ENCODE assay signal across 9 mouse cellular contexts in genomic region chr4:155018601-155019335, GRCm38 (mm10). TPM values are rescaled to one million over a fixed set of nuclear protein-coding genes. Genes with fewer than 3 reads are reported as not detected.
DNase-seq lines count a peak whose midpoint lies in the region; ATAC-seq lines count a peak whose summit lies in the region.
"Had no signal": no experiment of that assay in that cellular context is flagged by ENCODE, and none has a peak within 500 bp of the region (broad histone marks: within the 10 kb centered on the region; RNA-seq: fewer than 3 reads in every experiment).

No protein-coding gene starts in this region.

- 8% methylated on average over 15 of the region's 15 CpGs for WGBS in hindbrain, embryonic 15.5 days
- 8% methylated on average over 15 of the region's 15 CpGs for WGBS in stomach, embryonic 16.5 days

- ATAC-seq in hindbrain, embryonic 15.5 days (ENCODE audit: low FRiP score, low read depth), result 0 out of 2 replicates have a peak, but pooled peaks have one; percentile 36
- ATAC-seq in stomach, embryonic 16.5 days (ENCODE audit: insufficient read depth, low FRiP score), result peak; percentile 9; the same call in 1 of the 2 replicates

- H3K9ac ChIP-seq in hindbrain, embryonic 15.5 days, result no peak overlapping the region
- no peak overlapping the region for H3K9ac ChIP-seq in stomach, embryonic 16.5 days (ENCODE audit: low read length)

- H3K27ac ChIP-seq in hindbrain, embryonic 15.5 days (replicated peaks), result no peak overlapping the region
- no peak overlapping the region for H3K27ac ChIP-seq in stomach, embryonic 16.5 days (ENCODE audit: low read length)

- DNase-seq in adrenal gland, adult 2 months, result peak; percentile 14
- DNase-seq in adrenal gland, postnatal 4 days (ENCODE audit: low spot score in 2 of 2), result no peak
- peak; percentile 13 for DNase-seq in WW6 (ENCODE audit: low read depth, low spot score)
- peak; percentile 59 for DNase-seq in embryo, embryonic 9.5 days (ENCODE audit: extremely low spot score)
- peak; percentile 55 for DNase-seq in lung, postnatal 14 days
- DNase-seq in urinary bladder, postnatal 10 days (ENCODE audit: low spot score), result no peak

- no peaks in the 10 kb centered on the region for H3K27me3 ChIP-seq in hindbrain, embryonic 15.5 days
- no peaks in the 10 kb centered on the region for H3K27me3 ChIP-seq in stomach, embryonic 16.5 days (ENCODE audit: control insufficient read depth, insufficient read depth, low read length)

- H3K4me2 ChIP-seq in hindbrain, embryonic 15.5 days, result peak overlapping the region; percentile 36
- peak overlapping the region; percentile 26; the same call in 1 of the 2 replicates for H3K4me2 ChIP-seq in stomach, embryonic 16.5 days (ENCODE audit: low read depth, low read length)

- H3K9me3 ChIP-seq in hindbrain, embryonic 15.5 days, result no peaks in the 10 kb centered on the region
- H3K9me3 ChIP-seq in stomach, embryonic 16.5 days (replicated peaks; ENCODE audit: control insufficient read depth, low read length), result no peaks in the 10 kb centered on the region

- H3K4me1 ChIP-seq in hindbrain, embryonic 15.5 days (replicated peaks), result peaks cover 48% of the 10 kb centered on the region
- peaks cover 17% of the 10 kb centered on the region for H3K4me1 ChIP-seq in stomach, embryonic 16.5 days (ENCODE audit: control insufficient read depth, insufficient read depth, low read length)

- H3K4me3 ChIP-seq in hindbrain, embryonic 15.5 days, result peak overlapping the region; percentile 10; the same call in 1 of the 2 replicates
- no peak overlapping the region for H3K4me3 ChIP-seq in stomach, embryonic 16.5 days (replicated peaks; ENCODE audit: low read length)

- no peaks in the 10 kb centered on the region for H3K36me3 ChIP-seq in hindbrain, embryonic 15.5 days
- H3K36me3 ChIP-seq in stomach, embryonic 16.5 days (ENCODE audit: control insufficient read depth, insufficient read depth, low read length), result no peaks in the 10 kb centered on the region

RNA-seq across cellular contexts. Expression of gene Plch2, which starts 37.8 kb away (rescaled TPM):
- under 1 TPM; 0.40 to 0.83 TPM for total RNA-seq in adrenal gland, adult 2 months (2021)
- 4.4 and 4.8 TPM in 2 replicates for polyA plus RNA-seq in adrenal gland, adult 2 months (2012; rRNA removed)
- 1 to 10 TPM; 1.1 to 1.6 TPM for total RNA-seq in adrenal gland, postnatal 4 days (2021)
- 17.9 and 18.2 TPM in 2 replicates for polyA plus RNA-seq in hindbrain, embryonic 15.5 days (2015; fragmentation: Nextera tagmentation; extraction: Ambion mirVana)
- 27.4 and 30.4 TPM in 2 replicates for polyA plus RNA-seq in stomach, embryonic 16.5 days (2015; fragmentation: Nextera tagmentation; extraction: Ambion mirVana)

RNA-seq across cellular contexts. Expression of gene Pex10, which starts 48.0 kb away (rescaled TPM):
- 10 to 100 TPM; 17.9 to 23.9 TPM for total RNA-seq in adrenal gland, adult 2 months (2021)
- 37.4 and 46.2 TPM in 2 replicates for polyA plus RNA-seq in adrenal gland, adult 2 months (2012; rRNA removed)
- total RNA-seq in adrenal gland, postnatal 4 days (2021), result 10 to 100 TPM; 25.6 to 27.5 TPM
- 22.3 and 23.9 TPM in 2 replicates for polyA plus RNA-seq in hindbrain, embryonic 15.5 days (2015; fragmentation: Nextera tagmentation; extraction: Ambion mirVana)
- polyA plus RNA-seq in stomach, embryonic 16.5 days (2015; fragmentation: Nextera tagmentation; extraction: Ambion mirVana), result 19.9 and 20.1 TPM in 2 replicates

RNA-seq across cellular contexts. Expression of gene Pank4, which starts 54.8 kb away (rescaled TPM):
- total RNA-seq in adrenal gland, adult 2 months (2021), result 10 to 100 TPM; 24.5 to 28.0 TPM
- 34.8 and 35.3 TPM in 2 replicates for polyA plus RNA-seq in adrenal gland, adult 2 months (2012; rRNA removed)
- total RNA-seq in adrenal gland, postnatal 4 days (2021), result 10 to 100 TPM; 32.4 to 39.2 TPM
- polyA plus RNA-seq in hindbrain, embryonic 15.5 days (2015; fragmentation: Nextera tagmentation; extraction: Ambion mirVana), result 35.9 and 37.3 TPM in 2 replicates
- polyA plus RNA-seq in stomach, embryonic 16.5 days (2015; fragmentation: Nextera tagmentation; extraction: Ambion mirVana), result 40.6 and 40.8 TPM in 2 replicates

RNA-seq across cellular contexts. Expression of gene Hes5, which starts 58.0 kb away (rescaled TPM):
- not detected for total RNA-seq in adrenal gland, adult 2 months (2021)
- 0.27 TPM in 1 of 2 replicates, not detected in the other for polyA plus RNA-seq in adrenal gland, adult 2 months (2012; rRNA removed)
- total RNA-seq in adrenal gland, postnatal 4 days (2021), result 1 to 10 TPM in 1 of 2 experiments, under 1 TPM in 1; 0.96 to 2.2 TPM
- 159 and 196 TPM in 2 replicates for polyA plus RNA-seq in hindbrain, embryonic 15.5 days (2015; fragmentation: Nextera tagmentation; extraction: Ambion mirVana)
- polyA plus RNA-seq in stomach, embryonic 16.5 days (2015; fragmentation: Nextera tagmentation; extraction: Ambion mirVana), result 0.59 and 1.0 TPM in 2 replicates
- polyA plus RNA-seq: C2C12 had no signal

Comparison
In these comparisons a context has a peak if more than half of its experiments do, and no peak if none do; other contexts are left out.
1. DNase-seq: peak in adrenal gland, adult 2 months (single experiment), WW6 (single experiment), embryo, embryonic 9.5 days (single experiment) and lung, postnatal 14 days (single experiment); none in adrenal gland, postnatal 4 days (0 of 2) and urinary bladder, postnatal 10 days (single experiment).